Mouse (Mus musculus) stomach, embryonic 15.5 days (tissue): ENCODE measurements around the gene Foxn1. TPM values are rescaled to one million over a fixed set of nuclear protein-coding genes. Genes with fewer than 3 reads are reported as not detected.

ENCODE experiments used
- ATAC-seq: fragments of 200-750 bp; cut with Nextera tagmentation; 2 replicates; pipeline ENCODE4 v1.8.0; 2017; ENCODE audit warnings: low read depth, moderate number of reproducible peaks, moderate TSS enrichment; ENCODE audit not compliant: insufficient read depth, low FRiP score
- H3K27ac ChIP-seq: fragments of 300-500 bp; sonication (generic); 2 replicates; pipeline ENCODE4 v1.5.1; 2015; ENCODE audit warnings: mild to moderate bottlenecking, inconsistent platforms
- H3K27me3 ChIP-seq: fragments of 300-500 bp; sonication (generic); replicated peaks from 2 replicates; pipeline ENCODE4 v1.6.1; 2015; ENCODE audit warnings: inconsistent platforms
- H3K36me3 ChIP-seq: fragments of 300-500 bp; sonication (generic); 2 replicates; pipeline ENCODE4 v1.6.1; 2015; ENCODE audit warnings: inconsistent platforms
- H3K4me1 ChIP-seq: fragments of 300-500 bp; sonication (generic); 2 replicates; pipeline ENCODE4 v1.6.1; 2015; ENCODE audit warnings: inconsistent platforms
- H3K4me2 ChIP-seq: fragments of 300-500 bp; sonication (generic); 2 replicates; pipeline ENCODE4 v1.6.1; 2015; ENCODE audit warnings: mild to moderate bottlenecking, inconsistent platforms
- H3K4me3 ChIP-seq: fragments of 300-500 bp; sonication (generic); replicated peaks from 2 replicates; pipeline ENCODE4 v1.5.1; 2015; ENCODE audit warnings: inconsistent platforms
- H3K9ac ChIP-seq: fragments of 300-500 bp; sonication (generic); 2 replicates; pipeline ENCODE4 v1.6.1; 2015; ENCODE audit warnings: inconsistent platforms
- H3K9me3 ChIP-seq: fragments of 300-500 bp; sonication (generic); 2 replicates; pipeline ENCODE4 v1.6.1; 2016; ENCODE audit warnings: inconsistent platforms
- WGBS: fragments of 180-500 bp; shearing (Covaris S2); methylation state at CpG from one replicate; pipeline ENCODE4 v1.1.7; 2015; 5-methylcytosine and 5-hydroxymethylcytosine counted together
- polyA plus RNA-seq: library from polyadenylated mRNA; unstranded; fragments of >200 nt; fragmentation: Nextera tagmentation; extraction: Ambion mirVana; gene quantifications from 2 replicates; pipeline ENCODE4 v1.2.1, GENCODE M21; 2015

The Foxn1 gene
- polyA plus RNA-seq, 1 experiment from 2014 or later = 0.90 TPM

DNA sequence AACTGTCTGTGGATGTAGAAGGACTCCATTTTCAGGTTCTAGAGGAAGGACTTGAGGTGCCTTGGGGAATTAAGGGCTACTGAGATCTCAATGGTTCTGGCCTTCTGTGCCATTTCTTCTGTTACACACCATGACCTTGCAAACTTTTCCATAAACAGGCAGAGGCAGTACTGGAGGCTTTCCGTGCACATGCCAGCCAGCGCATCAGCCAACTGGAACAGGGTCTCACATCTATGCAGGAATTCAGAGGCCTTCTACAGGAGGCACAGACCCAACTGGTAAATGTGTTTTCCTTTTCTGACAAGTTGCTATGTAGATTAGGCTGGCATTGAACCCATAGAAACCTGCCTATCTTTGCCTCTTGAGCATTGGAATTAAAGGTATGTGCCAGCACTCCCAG, 72.7 kb downstream of the Foxn1 start:
- WGBS = 97% methylated on average over 2 of the region's 2 CpGs

DNA sequence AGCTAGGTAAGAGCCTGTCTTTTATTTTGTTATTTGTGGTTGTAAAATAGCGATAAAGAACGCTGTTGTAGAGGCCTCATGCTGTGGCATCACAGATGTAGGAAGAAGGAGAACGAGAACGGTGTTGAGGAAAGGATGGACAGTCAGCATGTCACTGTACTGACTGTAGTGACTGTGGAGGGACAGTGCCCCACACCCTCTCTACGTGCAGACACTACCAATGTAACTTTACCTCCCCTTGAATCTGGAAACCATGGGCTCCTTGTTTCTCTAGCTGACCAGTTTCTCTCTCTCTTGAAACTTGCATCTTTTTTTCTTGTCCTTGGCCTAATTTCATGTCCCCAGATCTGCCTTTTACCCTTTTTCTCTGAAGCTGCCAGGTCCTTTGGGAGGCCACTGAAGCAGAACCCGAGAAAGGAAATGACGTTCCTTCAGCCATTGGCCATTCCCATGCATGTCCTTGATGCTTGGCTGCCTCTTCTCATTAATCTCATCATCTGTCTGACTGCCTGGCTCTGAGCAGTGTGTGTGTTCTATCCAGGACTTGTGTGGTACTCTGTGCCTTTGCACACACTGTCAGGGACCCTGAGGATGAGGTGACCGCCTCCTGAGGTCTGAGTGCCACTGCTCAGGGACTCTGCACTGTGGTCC, 75.4 kb downstream of the Foxn1 start:
- no peak overlapping the region for H3K9ac ChIP-seq
- H3K27me3 ChIP-seq = no peaks in the 10 kb centered on the region
- ATAC-seq = no peak
- no peak overlapping the region for H3K27ac ChIP-seq
- 91% methylated on average over 8 of the region's 8 CpGs for WGBS
- peaks cover 38% of the 10 kb centered on the region for H3K36me3 ChIP-seq
- H3K9me3 ChIP-seq = no peaks in the 10 kb centered on the region
- H3K4me1 ChIP-seq = no peaks in the 10 kb centered on the region
- no peak overlapping the region for H3K4me3 ChIP-seq
- no peak overlapping the region for H3K4me2 ChIP-seq

More for the DNA sequence above, 72.7 kb downstream of the Foxn1 start:
- H3K4me2 ChIP-seq = no peak overlapping the region
- no peaks in the 10 kb centered on the region for H3K4me1 ChIP-seq
- no peak overlapping the region for H3K27ac ChIP-seq
- no peaks in the 10 kb centered on the region for H3K27me3 ChIP-seq
- H3K36me3 ChIP-seq = peaks cover 50% of the 10 kb centered on the region
- no peak overlapping the region for H3K4me3 ChIP-seq
- no peak overlapping the region for H3K9ac ChIP-seq
- no peak for ATAC-seq
- no peaks in the 10 kb centered on the region for H3K9me3 ChIP-seq

Other genes starting within 250 kb of the Foxn1 start
- gene Traf4, start 221.0 kb downstream of the Foxn1 start, polyA plus RNA-seq = 57.3 and 67.4 TPM in 2 replicates
- 15.4 and 18.2 TPM in 2 replicates for gene Nek8, start 209.9 kb downstream of the Foxn1 start, polyA plus RNA-seq
- 29.8 and 30.8 TPM in 2 replicates for gene Tlcd1, start 209.8 kb downstream of the Foxn1 start, polyA plus RNA-seq
- 1,236 and 1,312 TPM in 2 replicates for gene Rpl23a, start 203.0 kb downstream of the Foxn1 start, polyA plus RNA-seq
- gene Rab34, start 198.1 kb downstream of the Foxn1 start, polyA plus RNA-seq = 111 and 120 TPM in 2 replicates
- 2.9 and 3.0 TPM in 2 replicates for gene Proca1, start 193.2 kb downstream of the Foxn1 start, polyA plus RNA-seq
- 89.7 and 92.1 TPM in 2 replicates for gene Sdf2, start 140.8 kb downstream of the Foxn1 start, polyA plus RNA-seq
- 22.8 and 25.7 TPM in 2 replicates for gene Supt6, start 140.6 kb downstream of the Foxn1 start, polyA plus RNA-seq
- 76.7 and 82.5 TPM in 2 replicates for gene 2610507B11Rik, start 124.8 kb downstream of the Foxn1 start, polyA plus RNA-seq
- gene BC030499, start 95.7 kb downstream of the Foxn1 start, polyA plus RNA-seq = 0.26 and 0.37 TPM in 2 replicates
- 33.3 and 34.6 TPM in 2 replicates for gene Spag5, start 85.0 kb downstream of the Foxn1 start, polyA plus RNA-seq
- gene Aldoc, start 63.6 kb downstream of the Foxn1 start, polyA plus RNA-seq = 24.1 and 24.5 TPM in 2 replicates
- gene Pigs, start 58.1 kb downstream of the Foxn1 start, polyA plus RNA-seq = 67.8 and 75.7 TPM in 2 replicates
- gene Unc119, start 43.1 kb downstream of the Foxn1 start, polyA plus RNA-seq = 34.1 and 34.8 TPM in 2 replicates
- 0.26 and 0.51 TPM in 2 replicates for gene Slc13a2, start 35.7 kb upstream of the Foxn1 start, polyA plus RNA-seq
- gene Slc46a1, start 79.1 kb upstream of the Foxn1 start, polyA plus RNA-seq = 11.9 and 12.4 TPM in 2 replicates
- 2.6 and 3.3 TPM in 2 replicates for gene Sarm1, start 111.2 kb upstream of the Foxn1 start, polyA plus RNA-seq
- 59.8 and 67.8 TPM in 2 replicates for gene Vtn, start 112.5 kb upstream of the Foxn1 start, polyA plus RNA-seq
- not detected in 2 replicates for gene Sebox, start 116.9 kb upstream of the Foxn1 start, polyA plus RNA-seq
- 45.5 and 47.2 TPM in 2 replicates for gene Tmem199, start 125.6 kb upstream of the Foxn1 start, polyA plus RNA-seq
- 131 and 145 TPM in 2 replicates for gene Poldip2, start 125.6 kb upstream of the Foxn1 start, polyA plus RNA-seq
- 66.3 and 73.6 TPM in 2 replicates for gene Tnfaip1, start 149.8 kb upstream of the Foxn1 start, polyA plus RNA-seq
- gene Ift20, start 149.8 kb upstream of the Foxn1 start, polyA plus RNA-seq = 142 and 147 TPM in 2 replicates
- gene Tmem97, start 164.2 kb upstream of the Foxn1 start, polyA plus RNA-seq = 244 and 293 TPM in 2 replicates